Comparison of ENCODE assay signal across 23 mouse cellular contexts in genomic region chr12:108967631-108968030, GRCm38 (mm10).
"Had no signal": no experiment of that assay in that cellular context is flagged by ENCODE, and none has a peak within 500 bp of the region (broad histone marks: within the 10 kb centered on the region; RNA-seq: fewer than 3 reads in every experiment).

No protein-coding gene starts in this region.

- H3K27me3 ChIP-seq: forebrain, embryonic 15.5 days; heart, embryonic 13.5 days; heart, embryonic 15.5 days; hindbrain, embryonic 15.5 days; limb, embryonic 12.5 days; liver, embryonic 13.5 days; liver, embryonic 15.5 days had no signal

- H3K27ac ChIP-seq: forebrain, embryonic 15.5 days; heart, adult 2 months; heart, embryonic 13.5 days; heart, embryonic 15.5 days; hindbrain, embryonic 13.5 days; hindbrain, embryonic 15.5 days; hindbrain, postnatal 0 days; left cerebral cortex, adult 2 months; limb, embryonic 10.5 days; limb, embryonic 12.5 days; liver, embryonic 13.5 days; liver, embryonic 15.5 days had no signal

- H3K9me3 ChIP-seq: forebrain, embryonic 15.5 days; heart, embryonic 13.5 days; heart, embryonic 15.5 days; hindbrain, embryonic 13.5 days; hindbrain, embryonic 15.5 days; limb, embryonic 10.5 days; limb, embryonic 12.5 days; liver, embryonic 13.5 days; liver, embryonic 15.5 days had no signal

- H3K9ac ChIP-seq: forebrain, embryonic 15.5 days; forebrain, postnatal 0 days; heart, embryonic 13.5 days; heart, embryonic 15.5 days; hindbrain, embryonic 13.5 days; hindbrain, embryonic 15.5 days; limb, embryonic 12.5 days; liver, embryonic 13.5 days; liver, embryonic 15.5 days; liver, postnatal 0 days had no signal

- H3K4me3 ChIP-seq: forebrain, embryonic 15.5 days; heart, adult 2 months; heart, embryonic 13.5 days; heart, embryonic 15.5 days; hindbrain, embryonic 13.5 days; hindbrain, embryonic 15.5 days; left cerebral cortex, adult 2 months; limb, embryonic 10.5 days; limb, embryonic 12.5 days; liver, embryonic 13.5 days; liver, embryonic 15.5 days had no signal

- H3K4me2 ChIP-seq: forebrain, embryonic 15.5 days; heart, embryonic 11.5 days; heart, embryonic 13.5 days; heart, embryonic 15.5 days; hindbrain, embryonic 13.5 days; hindbrain, embryonic 15.5 days; limb, embryonic 12.5 days; liver, embryonic 11.5 days; liver, embryonic 13.5 days; liver, embryonic 15.5 days had no signal

- H3K4me1 ChIP-seq: heart, embryonic 13.5 days; heart, embryonic 15.5 days; liver, embryonic 13.5 days; liver, embryonic 15.5 days had no signal

- ATAC-seq: forebrain, embryonic 15.5 days; hindbrain, postnatal 0 days; intestine, embryonic 16.5 days; liver, postnatal 0 days had no signal

- H3K36me3 ChIP-seq: forebrain, embryonic 15.5 days; heart, embryonic 13.5 days; heart, embryonic 15.5 days; hindbrain, embryonic 13.5 days; hindbrain, embryonic 15.5 days; limb, embryonic 10.5 days; limb, embryonic 12.5 days; liver, embryonic 13.5 days; liver, embryonic 15.5 days had no signal

- DNase-seq: gastrocnemius, postnatal 14 days; gastrocnemius, postnatal 36 days; heart, adult 11 months; heart, adult 2 months; heart, postnatal 14 days; heart, postnatal 36 days; liver; liver, embryonic 13.5 days; liver, postnatal 0 days had no signal
